Mouse (Mus musculus) forebrain, postnatal 0 days (tissue): ENCODE data around the gene Galr3. TPM values are rescaled to one million over a fixed set of nuclear protein-coding genes. Genes with fewer than 3 reads are reported as not detected.

Experiments used
- ATAC-seq: fragments of 200-750 bp; cut with Nextera tagmentation; 2 replicates; pipeline ENCODE4 v1.8.0; 2017; ENCODE audit warnings: mild to moderate bottlenecking, moderate library complexity
- DNase-seq: peaks from one replicate; pipeline ENCODE4 v3.0.0-alpha.2; 2015
- H3K27ac ChIP-seq: fragments of 300-500 bp; sonication (generic); 2 replicates; pipeline ENCODE4 v1.5.1; 2014; ENCODE audit warnings: low read depth, mild to moderate bottlenecking, antibody characterized with exemption, low read length, moderate library complexity, mixed read lengths
- H3K27me3 ChIP-seq: fragments of 300-500 bp; sonication (generic); 2 replicates; pipeline ENCODE4 v1.6.1; 2014; ENCODE audit warnings: mild to moderate bottlenecking, low read length, mixed read lengths; ENCODE audit not compliant: insufficient read depth
- H3K36me3 ChIP-seq: fragments of 300-500 bp; sonication (generic); 2 replicates; pipeline ENCODE4 v1.6.1; 2014; ENCODE audit warnings: mild to moderate bottlenecking, moderate library complexity; ENCODE audit not compliant: insufficient read depth
- H3K4me1 ChIP-seq: fragments of 300-500 bp; sonication (generic); 2 replicates; pipeline ENCODE4 v1.6.1; 2014; ENCODE audit warnings: antibody characterized with exemption; ENCODE audit not compliant: insufficient read depth
- H3K4me2 ChIP-seq: fragments of 300-500 bp; sonication (generic); 2 replicates; pipeline ENCODE4 v1.6.1; 2014; ENCODE audit warnings: low read depth, mild to moderate bottlenecking, moderate library complexity
- H3K4me3 ChIP-seq: fragments of 300-500 bp; sonication (generic); 2 replicates; pipeline ENCODE4 v1.5.1; 2014; ENCODE audit warnings: low read depth, low read length, mixed read lengths
- H3K9ac ChIP-seq: fragments of 300-500 bp; sonication (generic); 2 replicates; pipeline ENCODE4 v1.6.1; 2014; ENCODE audit warnings: mild to moderate bottlenecking
- H3K9me3 ChIP-seq: fragments of 300-500 bp; sonication (generic); 2 replicates; pipeline ENCODE4 v1.6.1; 2016; ENCODE audit warnings: low read length
- CTCF ChIP-seq: sonication (generic); IDR thresholded peaks from 2 replicates; pipeline ENCODE4 v1.5.1; 2016; ENCODE audit warnings: antibody characterized with exemption, control low read depth, low read depth
- WGBS: fragments of 180-500 bp; shearing (Covaris S2); extraction: QIAGEN DNeasy Blood & Tissue Kit; methylation state at CpG from one replicate; pipeline ENCODE4 v1.1.7; 2014; 5-methylcytosine and 5-hydroxymethylcytosine counted together
- polyA plus RNA-seq: library from polyadenylated mRNA; unstranded; fragments of >200 nt; fragmentation: Nextera tagmentation; extraction: Ambion mirVana; gene quantifications from 2 replicates; pipeline ENCODE4 v1.2.1, GENCODE M21; 2015
- total RNA-seq: library from RNA; depleted of rRNA; stranded (reverse); fragments of >200 nt; gene quantifications from 2 replicates; pipeline ENCODE4 v1.2.3, GENCODE M21; 2014

The Galr3 gene
- total and polyA plus RNA-seq, 2 experiments from 2014 or later, result 0.12 to 0.62 TPM

DNA sequence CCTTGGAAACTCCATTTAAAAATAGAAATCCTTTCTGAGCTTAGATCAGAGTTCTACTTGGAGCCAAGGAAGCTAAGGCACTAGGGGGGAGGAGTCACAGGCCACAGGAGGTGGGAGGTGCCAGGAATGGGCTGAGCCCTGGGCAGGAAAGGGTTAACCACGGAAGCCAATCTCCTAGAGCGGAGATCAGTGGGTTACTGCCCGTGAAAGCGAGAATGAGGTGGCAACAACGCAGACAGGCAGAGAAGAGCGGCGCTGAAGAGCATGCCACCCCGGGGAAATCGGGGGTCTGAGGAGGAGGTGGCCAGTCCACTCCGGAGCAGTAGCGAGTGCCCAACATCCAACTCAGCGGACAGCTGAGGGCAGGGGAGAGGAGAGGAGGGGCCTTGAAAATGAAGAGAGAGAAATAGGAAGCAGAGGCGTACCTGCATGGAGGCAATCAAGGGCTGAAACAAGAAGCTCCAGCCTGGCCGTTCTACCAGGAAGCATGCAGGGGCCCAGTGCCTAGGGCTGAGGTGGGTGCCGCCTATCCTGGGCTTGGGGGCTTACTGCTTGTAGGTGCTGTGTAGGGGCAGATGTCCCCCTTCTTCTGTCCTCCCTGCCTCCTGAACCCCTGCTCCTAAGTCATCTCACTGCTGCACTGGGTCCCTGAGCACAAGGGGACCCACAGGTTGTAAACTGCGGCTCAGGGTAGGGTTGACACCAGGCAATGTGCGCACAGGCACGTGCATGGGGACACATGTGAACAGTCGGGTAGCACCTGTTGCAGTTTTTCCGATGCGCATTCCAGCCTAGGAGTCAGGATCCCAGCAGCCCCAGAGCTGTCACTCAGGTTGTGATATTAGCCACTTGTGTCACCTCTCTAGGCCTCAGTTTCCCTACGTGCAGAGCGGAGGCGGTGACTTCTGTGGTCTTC lies 926 bp upstream of the Galr3 start:
- DNase-seq, result no peak
- Histone ChIP-seq H3K9ac (no peak overlapping the region), H3K36me3 (no peaks in the 10 kb centered on the region), H3K9me3 (no peaks in the 10 kb centered on the region), H3K4me2 (peak overlapping the region; percentile 40), H3K4me3 (0 out of 2 replicates have a peak overlapping the region, but pooled peaks have one; percentile 7), H3K27ac (no peak overlapping the region), H3K27me3 (peaks cover 21% of the 10 kb centered on the region), H3K4me1 (peaks cover 7% of the 10 kb centered on the region; the same call in 1 of the 2 replicates)
- TF ChIP-seq CTCF, result no peak
- 22% methylated on average over 24 of the region's 24 CpGs for WGBS
- no peak for ATAC-seq

DNA sequence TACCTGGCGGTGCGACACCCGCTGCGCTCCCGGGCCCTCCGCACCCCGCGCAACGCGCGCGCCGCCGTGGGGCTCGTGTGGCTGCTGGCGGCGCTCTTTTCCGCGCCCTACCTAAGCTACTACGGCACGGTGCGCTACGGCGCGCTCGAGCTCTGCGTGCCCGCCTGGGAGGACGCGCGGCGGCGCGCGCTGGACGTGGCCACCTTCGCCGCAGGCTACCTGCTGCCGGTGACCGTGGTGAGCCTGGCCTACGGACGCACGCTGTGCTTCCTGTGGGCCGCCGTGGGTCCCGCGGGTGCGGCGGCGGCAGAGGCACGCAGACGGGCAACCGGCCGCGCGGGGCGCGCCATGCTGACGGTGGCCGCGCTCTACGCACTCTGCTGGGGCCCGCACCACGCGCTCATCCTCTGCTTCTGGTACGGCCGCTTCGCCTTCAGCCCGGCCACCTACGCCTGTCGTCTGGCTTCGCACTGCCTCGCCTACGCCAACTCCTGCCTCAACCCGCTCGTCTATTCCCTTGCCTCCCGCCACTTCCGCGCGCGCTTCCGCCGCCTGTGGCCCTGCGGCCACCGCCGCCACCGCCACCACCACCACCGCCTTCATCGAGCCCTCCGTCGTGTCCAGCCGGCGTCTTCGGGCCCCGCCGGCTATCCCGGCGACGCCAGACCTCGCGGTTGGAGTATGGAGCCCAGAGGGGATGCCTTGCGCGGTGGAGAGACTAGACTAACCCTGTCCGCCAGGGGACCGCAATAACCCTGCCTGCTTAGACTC lies 1.2 kb downstream of the Galr3 start:
- Histone ChIP-seq H3K27ac (peak overlapping the region; percentile 70), H3K4me2 (peak overlapping the region; percentile 85), H3K9me3 (no peaks in the 10 kb centered on the region), H3K4me3 (peak overlapping the region; percentile 61), H3K9ac (peak overlapping the region; percentile 62), H3K36me3 (no peaks in the 10 kb centered on the region), H3K4me1 (peaks cover 7% of the 10 kb centered on the region; the same call in 1 of the 2 replicates), H3K27me3 (peaks cover 21% of the 10 kb centered on the region)
- peak; percentile 87 for ATAC-seq
- DNase-seq, result peak; percentile 78
- TF ChIP-seq CTCF, result peak; percentile 46
- 3% methylated on average over 100 of the region's 105 CpGs for WGBS

DNA sequence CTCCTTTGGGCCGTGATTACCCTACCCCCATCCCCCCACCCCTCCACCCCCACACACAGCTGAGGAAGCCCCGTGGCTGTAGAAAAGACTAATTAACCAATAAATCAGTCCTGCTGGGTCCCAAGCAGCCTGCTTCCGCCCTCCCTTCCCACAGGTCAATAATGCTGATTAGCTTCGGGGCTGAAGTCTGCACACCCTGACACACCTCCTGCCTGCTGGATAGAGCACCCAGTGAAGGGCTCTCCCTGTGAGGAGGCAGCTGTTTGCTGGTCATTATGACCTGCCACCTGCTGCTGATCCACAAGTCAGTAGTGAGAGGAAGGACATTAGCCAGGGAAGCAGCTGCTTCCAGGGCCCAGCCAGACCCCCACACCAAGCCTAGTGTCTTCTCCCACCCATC lies 3.2 kb downstream of the Galr3 start:
- no peak overlapping the region for H3K4me3 ChIP-seq
- no peak overlapping the region for H3K9ac ChIP-seq
- WGBS, result 13% methylated on average over 4 of the region's 4 CpGs
- H3K4me2 ChIP-seq, result no peak overlapping the region
- no peaks in the 10 kb centered on the region for H3K36me3 ChIP-seq
- no peaks in the 10 kb centered on the region for H3K9me3 ChIP-seq
- H3K27me3 ChIP-seq, result peaks cover 21% of the 10 kb centered on the region
- H3K4me1 ChIP-seq, result peaks cover 7% of the 10 kb centered on the region; the same call in 1 of the 2 replicates
- DNase-seq (no peak), ATAC-seq (no peak)
- H3K27ac ChIP-seq, result no peak overlapping the region
- TF ChIP-seq CTCF, result no peak

DNA sequence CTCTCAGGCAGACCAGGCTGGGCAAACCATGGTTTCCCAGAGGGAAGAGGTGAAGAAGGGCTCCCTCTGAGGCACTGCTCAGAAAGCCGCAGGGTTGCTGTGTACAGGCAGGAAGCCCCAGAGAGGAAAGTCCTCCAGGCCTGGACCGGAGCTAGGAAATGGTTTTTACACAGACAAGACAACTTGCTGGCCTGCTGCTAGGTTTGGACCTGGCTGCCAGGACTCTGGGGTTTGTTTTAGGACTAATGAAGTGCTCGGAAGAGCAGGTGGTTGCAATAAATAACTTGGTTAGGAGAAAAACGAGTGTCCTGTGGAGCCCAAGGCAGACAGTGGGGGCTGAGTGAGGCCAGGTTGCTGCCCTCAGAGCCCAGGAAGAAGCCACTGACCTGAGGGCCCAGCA lies 6.5 kb downstream of the Galr3 start:
- Histone ChIP-seq H3K27ac (no peak overlapping the region), H3K27me3 (peaks cover 3% of the 10 kb centered on the region; the same call in 1 of the 2 replicates), H3K36me3 (peaks cover 5% of the 10 kb centered on the region), H3K4me3 (no peak overlapping the region), H3K9me3 (no peaks in the 10 kb centered on the region), H3K4me1 (0 out of 2 replicates have a peak, but pooled peaks cover 3% of the 10 kb centered on the region), H3K4me2 (no peak overlapping the region), H3K9ac (no peak overlapping the region)
- 68% methylated on average over 4 of the region's 4 CpGs for WGBS
- TF ChIP-seq CTCF, result no peak
- ATAC-seq, result no peak
- no peak for DNase-seq

DNA sequence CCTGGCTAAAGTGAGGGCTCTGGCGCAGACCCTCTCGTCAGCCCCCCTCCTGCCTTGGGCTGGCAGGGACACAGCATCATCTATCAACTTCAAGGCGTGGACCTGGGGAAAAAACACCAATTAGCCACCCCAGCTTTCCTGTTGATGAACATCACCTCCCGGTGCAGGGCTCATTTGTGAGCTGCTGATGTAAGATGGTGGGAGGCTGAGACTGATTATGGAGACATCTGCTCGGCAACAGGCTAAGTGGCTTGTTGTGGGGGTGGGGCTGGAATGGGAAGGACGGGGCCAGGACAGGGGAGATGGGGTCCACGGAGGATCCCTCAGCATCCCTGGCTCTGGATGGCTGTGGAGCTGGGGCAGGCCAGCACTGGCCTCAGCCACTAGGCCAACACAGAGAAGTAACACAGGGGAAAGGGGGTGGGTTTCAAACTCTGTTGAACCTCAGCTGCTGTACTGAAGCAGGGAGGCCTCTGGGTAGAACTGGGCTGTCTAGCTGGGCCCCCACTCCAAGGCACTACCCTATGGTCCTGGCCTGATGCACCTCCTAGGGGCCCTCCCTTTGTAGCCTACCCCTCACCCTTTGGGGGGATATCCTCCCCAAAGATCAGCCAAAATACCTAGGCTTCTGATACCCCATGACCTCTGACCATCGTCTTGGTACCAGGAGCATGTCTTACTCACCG lies 8.6 kb downstream of the Galr3 start:
- ATAC-seq, result no peak
- Histone ChIP-seq H3K4me3 (no peak overlapping the region), H3K4me2 (no peak overlapping the region), H3K27ac (no peak overlapping the region), H3K27me3 (no peaks in the 10 kb centered on the region), H3K9me3 (no peaks in the 10 kb centered on the region), H3K4me1 (no peaks in the 10 kb centered on the region), H3K36me3 (peaks cover 26% of the 10 kb centered on the region), H3K9ac (no peak overlapping the region)
- no peak for TF ChIP-seq CTCF
- 48% methylated on average over 9 of the region's 9 CpGs for WGBS
- DNase-seq, result no peak

DNA sequence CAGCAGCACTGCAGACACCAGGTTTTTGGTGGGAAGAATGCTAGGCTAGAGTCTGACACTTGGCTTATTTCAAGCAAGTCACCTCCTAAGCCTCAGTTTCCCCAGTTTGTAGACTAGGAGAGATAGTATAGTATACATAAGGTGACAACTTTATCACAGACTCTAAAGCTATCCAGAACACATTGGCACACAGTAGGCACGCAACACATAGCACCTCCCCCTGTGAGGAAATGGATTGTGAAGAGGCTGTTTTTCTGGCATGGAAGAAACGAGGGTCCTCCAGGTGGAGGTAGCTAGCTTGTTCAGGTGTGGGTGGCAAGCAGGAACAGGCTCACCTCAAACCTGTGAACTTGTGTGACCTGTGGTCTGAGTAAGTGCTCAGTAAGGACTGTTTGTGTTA lies 9.3 kb downstream of the Galr3 start:
- TF ChIP-seq CTCF, result no peak
- Histone ChIP-seq H3K4me2 (no peak overlapping the region), H3K4me1 (no peaks in the 10 kb centered on the region), H3K9ac (no peak overlapping the region), H3K27ac (no peak overlapping the region), H3K4me3 (no peak overlapping the region), H3K36me3 (peaks cover 32% of the 10 kb centered on the region), H3K9me3 (no peaks in the 10 kb centered on the region), H3K27me3 (no peaks in the 10 kb centered on the region)
- ATAC-seq, result no peak
- no peak for DNase-seq
- 89% methylated on average over 2 of the region's 2 CpGs for WGBS
